In the genomic region with DNA sequence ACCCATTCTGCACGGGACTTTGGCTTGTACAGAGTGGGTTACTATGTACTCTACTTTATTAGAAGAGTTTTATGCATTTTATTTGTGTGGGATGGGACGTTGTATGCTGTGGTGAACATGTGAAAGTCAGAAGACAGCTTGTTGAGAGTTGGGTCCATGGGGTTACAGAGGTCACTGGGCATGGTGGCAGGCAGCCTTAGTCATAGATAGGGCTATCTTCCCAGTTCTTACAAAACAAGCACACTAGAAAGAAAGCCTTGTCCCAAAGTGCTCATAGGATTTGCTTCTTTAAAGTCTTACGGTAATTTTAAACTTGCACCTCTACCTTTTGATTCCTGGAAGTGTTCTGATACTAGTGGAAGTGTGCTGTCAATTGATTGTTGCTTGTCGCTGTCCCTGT, we compare ENCODE assay signal across 11 mouse cellular contexts.
"Had no signal": no experiment of that assay in that cellular context is flagged by ENCODE, and none has a peak within 500 bp of the region (broad histone marks: within the 10 kb centered on the region; RNA-seq: fewer than 3 reads in every experiment).

No protein-coding gene starts in this region.

- H3K4me3 ChIP-seq: midbrain, embryonic 10.5 days; midbrain, embryonic 12.5 days; myocyte; neural tube, embryonic 13.5 days; neural tube, embryonic 15.5 days had no signal

- H3K4me1 ChIP-seq: midbrain, embryonic 10.5 days had no signal

- H3K9me3 ChIP-seq: midbrain, embryonic 10.5 days; midbrain, embryonic 12.5 days; neural tube, embryonic 13.5 days; neural tube, embryonic 15.5 days had no signal

- H3K27me3 ChIP-seq: midbrain, embryonic 12.5 days; neural tube, embryonic 13.5 days; neural tube, embryonic 15.5 days had no signal

- H3K36me3 ChIP-seq: midbrain, embryonic 12.5 days; neural tube, embryonic 13.5 days; neural tube, embryonic 15.5 days had no signal

- H3K9ac ChIP-seq: lung, embryonic 14.5 days; midbrain, embryonic 12.5 days; neural tube, embryonic 13.5 days; neural tube, embryonic 15.5 days had no signal

- H3K27ac ChIP-seq: midbrain, embryonic 10.5 days; midbrain, embryonic 12.5 days; neural tube, embryonic 13.5 days; neural tube, embryonic 15.5 days had no signal

- DNase-seq: right cerebral cortex, postnatal 25 days; right cerebral cortex, postnatal 4 days; spleen, adult 18-20 months; thymus, adult 18-20 months; thymus, postnatal 36 days had no signal

- H3K4me2 ChIP-seq: lung, embryonic 14.5 days; midbrain, embryonic 12.5 days; neural tube, embryonic 13.5 days; neural tube, embryonic 15.5 days had no signal
